Mouse (Mus musculus): ENCODE data around the gene Cntfr. TPM values are rescaled to one million over a fixed set of nuclear protein-coding genes. Genes with fewer than 3 reads are reported as not detected.
"Not testable (repeated sequence)": the region's sequence is repeated elsewhere in the genome, so short reads cannot be mapped to it uniquely, and the experiment has no call there.

Cntfr gene
- polyA plus RNA-seq, 1 experiment from 2014 or later = 37.1 TPM

DNA sequence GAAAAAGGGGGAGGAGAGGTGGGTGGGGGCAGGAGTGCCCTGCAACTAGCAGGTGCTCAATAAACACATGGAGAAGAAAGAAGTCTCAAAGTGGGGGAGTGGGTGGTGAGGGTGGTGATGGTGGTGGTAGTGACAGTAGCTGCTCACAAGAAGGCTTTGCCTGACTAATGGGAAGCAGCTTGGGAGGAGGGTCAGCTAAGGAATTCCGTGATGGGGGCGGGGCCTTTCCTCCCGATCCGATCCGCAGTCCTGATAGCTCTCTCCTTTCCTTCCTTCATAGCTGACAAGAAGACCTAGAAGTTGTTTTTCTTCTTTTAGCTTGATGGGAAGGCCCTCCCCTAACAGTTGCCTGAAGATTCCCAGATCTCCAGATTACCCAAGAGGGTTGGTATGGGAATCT lies 7.8 kb upstream of the Cntfr start:
- 8% methylated on average over 5 of the region's 5 CpGs for WGBS
- ATAC-seq (replicated peaks; ENCODE audit: low FRiP score) = no peak
- H3K4me1 ChIP-seq (replicated peaks; ENCODE audit: control insufficient read depth, insufficient read depth, low read length) = peaks cover 13% of the 10 kb centered on the region

DNA sequence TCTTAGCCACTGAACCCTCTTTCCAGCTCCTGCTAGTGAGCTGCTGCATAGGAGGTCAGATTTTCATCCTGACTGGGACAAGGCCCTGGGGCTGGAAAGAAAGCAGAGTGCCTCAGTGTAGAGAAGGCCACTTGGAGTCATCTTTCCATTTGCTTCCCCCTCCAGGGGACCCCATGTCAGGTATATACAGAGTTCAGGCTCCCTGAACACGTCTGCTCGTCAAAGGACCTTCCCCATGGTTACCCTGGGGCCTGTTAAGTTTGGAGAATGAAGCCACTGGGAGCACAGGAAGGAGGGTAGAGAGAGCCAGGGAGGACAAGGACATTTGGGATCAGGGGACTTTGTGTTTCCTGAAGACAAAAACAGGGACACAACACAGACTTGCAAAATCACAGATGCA lies 5.3 kb upstream of the Cntfr start:
- H3K4me1 ChIP-seq (replicated peaks; ENCODE audit: control insufficient read depth, insufficient read depth, low read length); ATAC-seq (replicated peaks; ENCODE audit: low FRiP score); H3K27ac ChIP-seq (ENCODE audit: low read depth, low read length); DNase-seq (ENCODE audit: low spot score); H3K4me2 ChIP-seq (ENCODE audit: low read depth, low read length, severe bottlenecking); H3K9me3 ChIP-seq (ENCODE audit: control insufficient read depth, low read length); H3K9ac ChIP-seq (ENCODE audit: low read length); H3K36me3 ChIP-seq (ENCODE audit: control insufficient read depth, insufficient read depth, low read length); H3K4me3 ChIP-seq (ENCODE audit: low read depth, low read length); H3K27me3 ChIP-seq (ENCODE audit: control insufficient read depth, insufficient read depth, low read length): not testable (repeated sequence)
- whole genome bisulfite sequencing = 53% methylated on average over 2 of the region's 2 CpGs

More for the DNA sequence above, 7.8 kb upstream of the Cntfr start:
- no peak for DNase-seq (ENCODE audit: low spot score)
- Histone ChIP-seq H3K9me3 (ENCODE audit: control insufficient read depth, low read length) (no peaks in the 10 kb centered on the region), H3K4me2 (ENCODE audit: low read depth, low read length, severe bottlenecking) (no peak overlapping the region), H3K36me3 (ENCODE audit: control insufficient read depth, insufficient read depth, low read length) (no peaks in the 10 kb centered on the region), H3K4me3 (ENCODE audit: low read depth, low read length) (no peak overlapping the region), H3K27ac (ENCODE audit: low read depth, low read length) (no peak overlapping the region), H3K9ac (ENCODE audit: low read length) (no peak overlapping the region), H3K27me3 (ENCODE audit: control insufficient read depth, insufficient read depth, low read length) (peaks cover 3% of the 10 kb centered on the region; the same call in 1 of the 2 replicates)

DNA sequence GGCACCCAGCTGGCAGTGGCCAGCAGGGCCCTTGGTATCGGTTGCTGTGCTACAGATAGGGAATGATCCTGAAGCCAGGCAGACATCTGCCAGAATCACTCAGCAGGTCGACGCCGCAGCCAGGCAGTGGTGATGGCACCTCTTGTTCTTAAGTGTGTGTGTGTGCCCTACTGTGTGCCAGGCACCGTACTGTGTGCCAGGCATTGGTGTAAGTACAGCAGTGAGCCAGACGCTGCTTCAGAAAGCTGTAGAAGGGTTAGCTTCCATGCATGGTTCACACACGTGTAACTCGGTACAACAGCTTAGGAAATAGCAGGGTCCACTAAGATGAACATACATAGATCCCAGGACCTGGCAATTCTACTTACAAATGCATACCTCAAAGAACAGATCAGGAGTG lies 3.3 kb upstream of the Cntfr start:
- H3K36me3 ChIP-seq (ENCODE audit: control insufficient read depth, insufficient read depth, low read length); H3K27me3 ChIP-seq (ENCODE audit: control insufficient read depth, insufficient read depth, low read length); H3K4me3 ChIP-seq (ENCODE audit: low read depth, low read length); H3K4me2 ChIP-seq (ENCODE audit: low read depth, low read length, severe bottlenecking); H3K9ac ChIP-seq (ENCODE audit: low read length); ATAC-seq (replicated peaks; ENCODE audit: low FRiP score); H3K4me1 ChIP-seq (replicated peaks; ENCODE audit: control insufficient read depth, insufficient read depth, low read length); H3K9me3 ChIP-seq (ENCODE audit: control insufficient read depth, low read length); H3K27ac ChIP-seq (ENCODE audit: low read depth, low read length); DNase-seq (ENCODE audit: low spot score): not testable (repeated sequence)
- 71% methylated on average over 2 of the region's 8 CpGs for WGBS

DNA sequence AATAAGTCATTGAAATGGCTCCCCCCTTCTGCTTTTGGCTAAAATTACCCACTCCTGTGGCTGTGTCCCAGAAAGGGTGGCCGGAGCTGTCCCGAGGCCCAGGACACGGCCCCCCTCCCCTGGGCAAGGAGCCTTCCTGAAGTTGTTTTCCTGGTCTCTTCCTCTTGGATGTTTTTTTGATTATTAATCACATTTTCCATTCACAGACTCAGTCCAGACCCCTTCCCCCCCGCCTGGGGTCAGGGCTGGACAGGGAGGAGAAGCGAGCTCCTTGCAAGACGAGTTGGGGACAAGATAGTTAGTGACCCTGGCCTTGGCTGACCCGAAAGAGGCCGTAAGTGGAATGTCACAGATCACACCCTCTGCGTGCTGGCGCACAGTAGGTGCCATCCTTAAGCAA lies 2.9 kb upstream of the Cntfr start, which contains the start of gene Il11ra1:
Gene Il11ra1, plus strand, starts transcription at position 207 of the 400 bp plus-strand sequence.
- not testable (repeated sequence) for H3K9ac ChIP-seq (ENCODE audit: low read length); H3K4me2 ChIP-seq (ENCODE audit: low read depth, low read length, severe bottlenecking); H3K36me3 ChIP-seq (ENCODE audit: control insufficient read depth, insufficient read depth, low read length); DNase-seq (ENCODE audit: low spot score); H3K4me1 ChIP-seq (replicated peaks; ENCODE audit: control insufficient read depth, insufficient read depth, low read length); H3K27ac ChIP-seq (ENCODE audit: low read depth, low read length); H3K27me3 ChIP-seq (ENCODE audit: control insufficient read depth, insufficient read depth, low read length); H3K9me3 ChIP-seq (ENCODE audit: control insufficient read depth, low read length); H3K4me3 ChIP-seq (ENCODE audit: low read depth, low read length); ATAC-seq (replicated peaks; ENCODE audit: low FRiP score)
- 84% methylated on average over 7 of the region's 10 CpGs for WGBS

GRCm38 (mm10) chr4:41698421-41699016 lies 1.6 kb upstream of the Cntfr start:
- not testable (repeated sequence) for H3K9me3 ChIP-seq (ENCODE audit: control insufficient read depth, low read length); ATAC-seq (replicated peaks; ENCODE audit: low FRiP score); H3K27me3 ChIP-seq (ENCODE audit: control insufficient read depth, insufficient read depth, low read length); H3K36me3 ChIP-seq (ENCODE audit: control insufficient read depth, insufficient read depth, low read length); H3K4me1 ChIP-seq (replicated peaks; ENCODE audit: control insufficient read depth, insufficient read depth, low read length); H3K4me3 ChIP-seq (ENCODE audit: low read depth, low read length); H3K4me2 ChIP-seq (ENCODE audit: low read depth, low read length, severe bottlenecking); H3K27ac ChIP-seq (ENCODE audit: low read depth, low read length); H3K9ac ChIP-seq (ENCODE audit: low read length)
- WGBS = 9% methylated on average over 22 of the region's 32 CpGs
- peak; percentile 53 for DNase-seq (ENCODE audit: low spot score)

GRCm38 (mm10) chr4:41696452-41696851 lies 437 bp downstream of the Cntfr start:
- not testable (repeated sequence) for H3K36me3 ChIP-seq (ENCODE audit: control insufficient read depth, insufficient read depth, low read length); H3K4me1 ChIP-seq (replicated peaks; ENCODE audit: control insufficient read depth, insufficient read depth, low read length); DNase-seq (ENCODE audit: low spot score); H3K9me3 ChIP-seq (ENCODE audit: control insufficient read depth, low read length); H3K27ac ChIP-seq (ENCODE audit: low read depth, low read length); H3K27me3 ChIP-seq (ENCODE audit: control insufficient read depth, insufficient read depth, low read length); ATAC-seq (replicated peaks; ENCODE audit: low FRiP score); H3K4me3 ChIP-seq (ENCODE audit: low read depth, low read length); H3K9ac ChIP-seq (ENCODE audit: low read length); H3K4me2 ChIP-seq (ENCODE audit: low read depth, low read length, severe bottlenecking)
- WGBS = 3% methylated on average over 11 of the region's 15 CpGs

GRCm38 (mm10) chr4:41695800-41696199 lies 1.1 kb downstream of the Cntfr start:
- WGBS = 2% methylated on average over 13 of the region's 38 CpGs
- not testable (repeated sequence) for H3K4me3 ChIP-seq (ENCODE audit: low read depth, low read length); H3K9me3 ChIP-seq (ENCODE audit: control insufficient read depth, low read length); H3K27me3 ChIP-seq (ENCODE audit: control insufficient read depth, insufficient read depth, low read length); ATAC-seq (replicated peaks; ENCODE audit: low FRiP score); H3K36me3 ChIP-seq (ENCODE audit: control insufficient read depth, insufficient read depth, low read length); H3K4me1 ChIP-seq (replicated peaks; ENCODE audit: control insufficient read depth, insufficient read depth, low read length); DNase-seq (ENCODE audit: low spot score); H3K9ac ChIP-seq (ENCODE audit: low read length); H3K27ac ChIP-seq (ENCODE audit: low read depth, low read length)
- H3K4me2 ChIP-seq (ENCODE audit: low read depth, low read length, severe bottlenecking) = peak overlapping the region; percentile 36; the same call in 1 of the 2 replicates

- not testable (repeated sequence) for ATAC-seq (replicated peaks; ENCODE audit: low FRiP score); H3K36me3 ChIP-seq (ENCODE audit: control insufficient read depth, insufficient read depth, low read length); H3K4me1 ChIP-seq (replicated peaks; ENCODE audit: control insufficient read depth, insufficient read depth, low read length); DNase-seq (ENCODE audit: low spot score); H3K9ac ChIP-seq (ENCODE audit: low read length); H3K27ac ChIP-seq (ENCODE audit: low read depth, low read length); H3K27me3 ChIP-seq (ENCODE audit: control insufficient read depth, insufficient read depth, low read length); H3K9me3 ChIP-seq (ENCODE audit: control insufficient read depth, low read length)
- Histone ChIP-seq H3K4me2 (ENCODE audit: low read depth, low read length, severe bottlenecking) (peak overlapping the region; percentile 29; the same call in 1 of the 2 replicates), H3K4me3 (ENCODE audit: low read depth, low read length) (peak overlapping the region; percentile 16; the same call in 1 of the 2 replicates)
- 4% methylated on average over 4 of the region's 4 CpGs for WGBS
These were observed 3.4 kb downstream of the Cntfr start for GRCm38 (mm10) chr4:41693511-41693910.

GRCm38 (mm10) chr4:41690014-41690413 lies 6.9 kb downstream of the Cntfr start:
- H3K27me3 ChIP-seq (ENCODE audit: control insufficient read depth, insufficient read depth, low read length); H3K4me2 ChIP-seq (ENCODE audit: low read depth, low read length, severe bottlenecking); H3K9me3 ChIP-seq (ENCODE audit: control insufficient read depth, low read length); H3K36me3 ChIP-seq (ENCODE audit: control insufficient read depth, insufficient read depth, low read length); H3K4me1 ChIP-seq (replicated peaks; ENCODE audit: control insufficient read depth, insufficient read depth, low read length); H3K27ac ChIP-seq (ENCODE audit: low read depth, low read length); DNase-seq (ENCODE audit: low spot score); H3K9ac ChIP-seq (ENCODE audit: low read length); H3K4me3 ChIP-seq (ENCODE audit: low read depth, low read length); ATAC-seq (replicated peaks; ENCODE audit: low FRiP score): not testable (repeated sequence)
- WGBS = no CpG with 5 or more reads among the region's 4 CpGs

All from forebrain, embryonic 11.5 days (tissue).